Mouse (Mus musculus): ENCODE results near the gene Car5b.
A peak's percentile ranks its signal among the peaks of the same experiment; 100 is the strongest.

The Car5b gene

GRCm38 (mm10) chrX:164027607-164028289 lies at the start of gene Car5b:
TSS of gene Car5b (minus strand) at chrX:164027997.
- DNase-seq = peak; percentile 90

GRCm38 (mm10) chrX:164076040-164076775 lies 48.4 kb upstream of the Car5b start, which contains the start of gene Siah1b:
TSS of gene Siah1b (minus strand) at chrX:164076493.
- peak; percentile 97 for DNase-seq

- no peak for DNase-seq
These were observed 41.2 kb upstream of the Car5b start for GRCm38 (mm10) chrX:164068968-164069367.

- DNase-seq = peak; percentile 79
These were observed 38.4 kb upstream of the Car5b start for GRCm38 (mm10) chrX:164066185-164066584.

- no peak for DNase-seq
These were observed 31.3 kb upstream of the Car5b start for GRCm38 (mm10) chrX:164059070-164059469.

GRCm38 (mm10) chrX:164058523-164058922 lies 30.7 kb upstream of the Car5b start:
- no peak for DNase-seq

- no peak for DNase-seq
These were observed 27.9 kb upstream of the Car5b start for GRCm38 (mm10) chrX:164055726-164056125.

GRCm38 (mm10) chrX:164046736-164047135 lies 18.9 kb upstream of the Car5b start:
- no peak for DNase-seq

- DNase-seq = no peak
These were observed 14.3 kb upstream of the Car5b start for GRCm38 (mm10) chrX:164042069-164042468.

- peak; percentile 92 for DNase-seq
These were observed 11.1 kb upstream of the Car5b start for GRCm38 (mm10) chrX:164038882-164039281.

- no peak for DNase-seq
These were observed 8.1 kb upstream of the Car5b start for GRCm38 (mm10) chrX:164035931-164036330.

GRCm38 (mm10) chrX:164035401-164035800 lies 7.6 kb upstream of the Car5b start:
- no peak for DNase-seq

GRCm38 (mm10) chrX:164032526-164032925 lies 4.7 kb upstream of the Car5b start:
- DNase-seq = no peak

- no peak for DNase-seq
These were observed 12.2 kb downstream of the Car5b start for GRCm38 (mm10) chrX:164015636-164016035.

- no peak for DNase-seq
These were observed 12.8 kb downstream of the Car5b start for GRCm38 (mm10) chrX:164014956-164015355.

- no peak for DNase-seq
These were observed 14.5 kb downstream of the Car5b start for GRCm38 (mm10) chrX:164013318-164013717.

- DNase-seq = peak; percentile 73
These were observed 23.0 kb downstream of the Car5b start for GRCm38 (mm10) chrX:164004809-164005208.

- no peak for DNase-seq
These were observed 27.9 kb downstream of the Car5b start for GRCm38 (mm10) chrX:163999848-164000247.

GRCm38 (mm10) chrX:163996754-163997153 lies 31.0 kb downstream of the Car5b start:
- no peak for DNase-seq

GRCm38 (mm10) chrX:163987718-163988374 lies 40.0 kb downstream of the Car5b start:
- no peak for DNase-seq

GRCm38 (mm10) chrX:163982129-163982528 lies 45.7 kb downstream of the Car5b start:
- DNase-seq = no peak

GRCm38 (mm10) chrX:163981500-163981899 lies 46.3 kb downstream of the Car5b start:
- DNase-seq = no peak

GRCm38 (mm10) chrX:163981092-163981491 lies 46.7 kb downstream of the Car5b start:
- no peak for DNase-seq

- peak; percentile 93 for DNase-seq
These were observed 69.3 kb downstream of the Car5b start, which contains the start of gene Zrsr2 for GRCm38 (mm10) chrX:163958467-163958875. TSS of gene Zrsr2 (minus strand) at chrX:163958661.
